Mouse (Mus musculus) hindbrain, embryonic 16.5 days (tissue): ENCODE measurements around the gene Ptpru. TPM values are rescaled to one million over a fixed set of nuclear protein-coding genes. Genes with fewer than 3 reads are reported as not detected.

ENCODE experiments used
- ATAC-seq: fragments of 200-750 bp; cut with Nextera tagmentation; 2 replicates; pipeline ENCODE4 v1.8.0; 2017; ENCODE audit warnings: moderate TSS enrichment, moderate library complexity
- H3K27ac ChIP-seq: fragments of 300-500 bp; sonication (generic); 2 replicates; pipeline ENCODE4 v1.5.1; 2014; ENCODE audit warnings: low read depth, mild to moderate bottlenecking, control low read depth, low read length, moderate library complexity
- H3K27me3 ChIP-seq: fragments of 300-500 bp; sonication (generic); replicated peaks from 2 replicates; pipeline ENCODE4 v1.6.1; 2014; ENCODE audit warnings: low read length; ENCODE audit not compliant: control insufficient read depth, insufficient read depth
- H3K36me3 ChIP-seq: fragments of 300-500 bp; sonication (generic); 2 replicates; pipeline ENCODE4 v1.6.1; 2014; ENCODE audit warnings: mild to moderate bottlenecking, low read length, moderate library complexity, mixed read lengths; ENCODE audit not compliant: control insufficient read depth, insufficient read depth
- H3K4me1 ChIP-seq: fragments of 300-500 bp; sonication (generic); 2 replicates; pipeline ENCODE4 v1.6.1; 2014; ENCODE audit warnings: low read depth, low read length; ENCODE audit not compliant: control insufficient read depth, insufficient read depth
- H3K4me2 ChIP-seq: fragments of 300-500 bp; sonication (generic); 2 replicates; pipeline ENCODE4 v1.6.1; 2014; ENCODE audit warnings: mild to moderate bottlenecking, low read length, control low read depth, moderate library complexity
- H3K4me3 ChIP-seq: fragments of 300-500 bp; sonication (generic); 2 replicates; pipeline ENCODE4 v1.5.1; 2014; ENCODE audit warnings: mild to moderate bottlenecking, low read length, control low read depth, moderate library complexity
- H3K9ac ChIP-seq: fragments of 300-500 bp; sonication (generic); 2 replicates; pipeline ENCODE4 v1.6.1; 2014; ENCODE audit warnings: low read depth, mild to moderate bottlenecking, control low read depth, low read length, moderate library complexity
- H3K9me3 ChIP-seq: fragments of 300-500 bp; sonication (generic); 2 replicates; pipeline ENCODE4 v1.6.1; 2014; ENCODE audit warnings: mild to moderate bottlenecking, low read length, moderate library complexity; ENCODE audit not compliant: control insufficient read depth
- WGBS: fragments of 180-500 bp; shearing (Covaris S2); extraction: QIAGEN DNeasy Blood & Tissue Kit; methylation state at CpG from one replicate; pipeline ENCODE4 v1.1.7; 2014; 5-methylcytosine and 5-hydroxymethylcytosine counted together
- polyA plus RNA-seq: library from polyadenylated mRNA; unstranded; fragments of >200 nt; fragmentation: Nextera tagmentation; extraction: Ambion mirVana; gene quantifications from 2 replicates; pipeline ENCODE4 v1.2.1, GENCODE M21; 2015

Ptpru gene
- 25.0 and 25.2 TPM in 2 replicates for polyA plus RNA-seq

GRCm38 (mm10) chr4:131837872-131838524 is at the start of gene Ptpru:
Gene Ptpru (minus strand): TSS chr4:131838288.
- H3K36me3 ChIP-seq = no peaks in the 10 kb centered on the region
- peak within 1 kb of the TSS; percentile 98 for H3K4me2 ChIP-seq
- peak within 1 kb of the TSS; percentile 83 for H3K9ac ChIP-seq
- peaks cover 18% of the 10 kb centered on the region for H3K4me1 ChIP-seq
- under 1% methylated on average over 70 of the region's 72 CpGs for WGBS
- no peaks in the 10 kb centered on the region for H3K9me3 ChIP-seq
- ATAC-seq = peak; percentile 88
- no peaks in the 10 kb centered on the region; the same call in none of the 2 replicates for H3K27me3 ChIP-seq
- H3K27ac ChIP-seq = peak within 1 kb of the TSS; percentile 37; the same call in 1 of the 2 replicates
- peak within 1 kb of the TSS; percentile 67 for H3K4me3 ChIP-seq

GRCm38 (mm10) chr4:131885376-131885775 is 47.3 kb upstream of the Ptpru start:
- 80% methylated on average over 6 of the region's 6 CpGs for WGBS
- Histone ChIP-seq H3K4me1 (no peaks in the 10 kb centered on the region; the same call in 1 of the 2 replicates), H3K27me3 (no peaks in the 10 kb centered on the region), H3K4me2 (no peak overlapping the region), H3K9me3 (no peaks in the 10 kb centered on the region), H3K4me3 (no peak overlapping the region), H3K36me3 (peaks cover 3% of the 10 kb centered on the region; the same call in 1 of the 2 replicates), H3K27ac (no peak overlapping the region), H3K9ac (no peak overlapping the region)
- ATAC-seq = no peak

- H3K27me3 ChIP-seq = no peaks in the 10 kb centered on the region
- ATAC-seq = no peak
- H3K4me2 ChIP-seq = no peak overlapping the region
- no peak overlapping the region for H3K27ac ChIP-seq
- H3K9me3 ChIP-seq = no peaks in the 10 kb centered on the region
- H3K4me1 ChIP-seq = no peaks in the 10 kb centered on the region; the same call in 1 of the 2 replicates
- H3K4me3 ChIP-seq = no peak overlapping the region
- 74% methylated on average over 6 of the region's 6 CpGs for WGBS
- no peak overlapping the region for H3K9ac ChIP-seq
- peaks cover 3% of the 10 kb centered on the region; the same call in 1 of the 2 replicates for H3K36me3 ChIP-seq
Observed at GRCm38 (mm10) chr4:131883571-131883970, 45.5 kb upstream of the Ptpru start.

DNA sequence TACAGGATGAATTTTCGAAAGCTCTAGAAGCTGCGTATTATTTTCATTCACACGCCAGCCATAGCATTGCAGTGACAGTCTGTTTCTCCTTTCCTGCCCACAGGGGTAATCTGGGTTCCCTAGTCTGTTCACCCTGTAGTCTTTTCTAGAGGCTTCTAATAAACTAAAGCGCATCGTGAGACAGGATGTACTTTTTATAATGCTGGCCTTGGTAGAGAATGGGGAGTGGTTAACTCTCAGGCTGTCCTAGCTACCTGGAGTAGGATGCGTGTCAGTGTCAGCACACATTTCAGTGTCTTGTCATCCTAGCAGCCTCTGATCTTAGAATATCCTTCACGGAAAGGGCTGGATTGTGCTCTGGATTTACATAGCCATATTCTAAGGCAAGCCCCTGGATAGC is 43.2 kb upstream of the Ptpru start:
- Histone ChIP-seq H3K4me1 (peaks cover 7% of the 10 kb centered on the region), H3K4me3 (no peak overlapping the region), H3K36me3 (0 out of 2 replicates have a peak, but pooled peaks cover under 1% of the 10 kb centered on the region), H3K9ac (no peak overlapping the region), H3K4me2 (no peak overlapping the region), H3K9me3 (no peaks in the 10 kb centered on the region), H3K27me3 (no peaks in the 10 kb centered on the region), H3K27ac (no peak overlapping the region)
- 87% methylated on average over 7 of the region's 7 CpGs for WGBS
- no peak for ATAC-seq

DNA sequence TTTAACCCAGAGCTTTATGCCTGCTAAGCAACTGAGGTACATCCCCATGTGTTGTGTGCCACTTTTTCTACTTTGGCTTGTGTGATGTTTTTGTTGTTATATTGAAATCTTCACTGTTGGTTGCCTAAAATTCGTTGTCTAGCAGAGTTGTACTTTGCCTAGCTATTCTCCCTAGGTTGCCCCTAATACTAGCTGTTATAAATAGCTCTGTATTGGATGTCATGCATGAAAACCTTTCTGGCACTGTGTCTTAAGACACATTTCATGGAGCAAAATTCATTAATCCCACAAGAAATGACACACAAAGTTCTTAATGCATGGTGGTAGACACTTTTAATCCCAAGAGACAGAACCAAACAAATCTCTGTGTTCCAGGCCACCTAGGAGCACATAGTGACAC is 41.6 kb upstream of the Ptpru start:
- H3K9me3 ChIP-seq = no peaks in the 10 kb centered on the region
- H3K27me3 ChIP-seq = no peaks in the 10 kb centered on the region
- H3K9ac ChIP-seq = no peak overlapping the region
- ATAC-seq = no peak
- 67% methylated on average over 1 of the region's 1 CpGs for WGBS
- H3K4me1 ChIP-seq = peaks cover 22% of the 10 kb centered on the region
- H3K36me3 ChIP-seq = no peaks in the 10 kb centered on the region
- H3K4me3 ChIP-seq = no peak overlapping the region
- no peak overlapping the region for H3K27ac ChIP-seq
- no peak overlapping the region for H3K4me2 ChIP-seq

GRCm38 (mm10) chr4:131876836-131877235 is 38.7 kb upstream of the Ptpru start:
- no peak for ATAC-seq
- Histone ChIP-seq H3K4me1 (peaks cover 29% of the 10 kb centered on the region), H3K27me3 (no peaks in the 10 kb centered on the region), H3K9ac (no peak overlapping the region), H3K4me3 (no peak overlapping the region), H3K36me3 (no peaks in the 10 kb centered on the region), H3K27ac (no peak overlapping the region), H3K9me3 (no peaks in the 10 kb centered on the region), H3K4me2 (peak overlapping the region; percentile 34)
- WGBS = 57% methylated on average over 2 of the region's 2 CpGs

GRCm38 (mm10) chr4:131875242-131875641 is 37.2 kb upstream of the Ptpru start:
- H3K27ac ChIP-seq = no peak overlapping the region
- H3K4me3 ChIP-seq = peak overlapping the region; percentile 99
- WGBS = 45% methylated on average over 3 of the region's 3 CpGs
- H3K9ac ChIP-seq = peak overlapping the region; percentile 100
- peaks cover 29% of the 10 kb centered on the region for H3K4me1 ChIP-seq
- H3K9me3 ChIP-seq = no peaks in the 10 kb centered on the region
- no peaks in the 10 kb centered on the region for H3K27me3 ChIP-seq
- no peaks in the 10 kb centered on the region for H3K36me3 ChIP-seq
- ATAC-seq = no peak
- peak overlapping the region; percentile 93 for H3K4me2 ChIP-seq

DNA sequence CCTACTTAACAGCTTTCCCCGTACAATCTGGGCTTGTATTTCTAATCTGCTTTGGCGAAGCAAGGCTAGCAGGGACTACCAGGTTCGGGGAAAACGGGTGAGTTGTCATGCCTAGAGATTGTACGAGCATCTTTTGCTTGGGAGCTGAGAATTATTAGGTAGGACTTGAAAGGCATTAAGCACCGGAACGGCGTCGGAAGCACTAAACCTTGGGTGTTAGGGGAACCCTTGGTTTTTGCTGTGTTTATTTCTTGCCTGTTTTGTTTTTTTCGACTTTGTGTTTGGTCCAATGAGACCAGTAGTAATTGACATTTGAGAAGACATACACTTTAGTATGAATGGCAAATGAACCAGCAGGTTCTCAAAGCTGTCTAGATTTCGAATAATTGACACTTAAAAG is 36.5 kb upstream of the Ptpru start:
- Histone ChIP-seq H3K4me3 (peak overlapping the region; percentile 99), H3K9me3 (no peaks in the 10 kb centered on the region), H3K27ac (peak overlapping the region; percentile 100), H3K27me3 (no peaks in the 10 kb centered on the region), H3K36me3 (no peaks in the 10 kb centered on the region), H3K4me2 (peak overlapping the region; percentile 93), H3K4me1 (peaks cover 29% of the 10 kb centered on the region), H3K9ac (peak overlapping the region; percentile 100)
- 3% methylated on average over 11 of the region's 11 CpGs for WGBS
- ATAC-seq = no peak

DNA sequence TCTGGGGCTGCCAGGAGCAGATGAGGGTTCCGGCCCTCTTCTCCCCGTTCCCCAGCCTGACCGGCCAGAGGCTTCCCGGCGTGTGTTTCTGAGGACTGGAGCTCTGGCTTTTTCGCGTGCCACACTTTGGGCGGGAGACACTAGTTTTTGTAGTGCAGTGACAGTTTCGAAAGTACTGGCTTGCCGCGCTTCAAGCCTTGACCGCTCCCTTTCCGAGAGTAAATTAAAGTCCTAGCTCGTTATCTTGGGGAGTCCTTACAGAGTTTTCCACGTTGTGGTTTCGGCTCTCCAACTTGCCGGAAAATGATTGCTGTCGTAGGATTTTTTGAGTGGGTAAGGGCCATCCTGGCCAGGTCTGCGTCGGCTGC is 36.1 kb upstream of the Ptpru start:
- no peak for ATAC-seq
- no peaks in the 10 kb centered on the region for H3K9me3 ChIP-seq
- WGBS = under 1% methylated on average over 20 of the region's 20 CpGs
- peak overlapping the region; percentile 93 for H3K4me2 ChIP-seq
- H3K36me3 ChIP-seq = no peaks in the 10 kb centered on the region
- peaks cover 29% of the 10 kb centered on the region for H3K4me1 ChIP-seq
- H3K27me3 ChIP-seq = no peaks in the 10 kb centered on the region
- peak overlapping the region; percentile 100 for H3K9ac ChIP-seq
- H3K27ac ChIP-seq = peak overlapping the region; percentile 100
- peak overlapping the region; percentile 99 for H3K4me3 ChIP-seq
